Mouse (Mus musculus) spleen, postnatal 10 days (tissue): Measurements from ENCODE around the gene Taf1c.
A peak's percentile ranks its signal among the peaks of the same experiment; 100 is the strongest.

Source experiments
- DNase-seq, 2 experiments: peaks; one replicate each; pipeline ENCODE4 v3.0.0; 2021 to 2022; ENCODE audit warnings: low spot score in 2 of 2

The Taf1c gene

GRCm38 (mm10) chr8:119572411-119572810, 32.6 kb downstream of the Taf1c start:
- no peak for DNase-seq

GRCm38 (mm10) chr8:119571135-119571534, 33.9 kb downstream of the Taf1c start:
- no peak for DNase-seq

- no peak for DNase-seq
Measured at GRCm38 (mm10) chr8:119569881-119570280, 35.1 kb downstream of the Taf1c start.

GRCm38 (mm10) chr8:119568951-119569350, 36.1 kb downstream of the Taf1c start:
- DNase-seq, result no peak

- no peak for DNase-seq
Measured at GRCm38 (mm10) chr8:119568251-119568650, 36.8 kb downstream of the Taf1c start.

- DNase-seq, result no peak
Measured at GRCm38 (mm10) chr8:119566367-119566766, 38.7 kb downstream of the Taf1c start.

- peak in 1 of 2 experiments; percentile 51 for DNase-seq
Measured at GRCm38 (mm10) chr8:119563849-119564251, 41.2 kb downstream of the Taf1c start.

- no peak for DNase-seq
Measured at GRCm38 (mm10) chr8:119559402-119559720, 45.7 kb downstream of the Taf1c start.

- peak; percentile 96 to 98 for DNase-seq
Measured at GRCm38 (mm10) chr8:119558603-119559401, 46.2 kb downstream of the Taf1c start, which contains the start of gene Mbtps1. Mbtps1 (minus strand) TSS chr8:119558735.

- DNase-seq, result peak in 1 of 2 experiments; percentile 85
Measured at GRCm38 (mm10) chr8:119557821-119558602, 47.0 kb downstream of the Taf1c start.

- no peak for DNase-seq
Measured at GRCm38 (mm10) chr8:119557132-119557531, 47.9 kb downstream of the Taf1c start.

- DNase-seq, result no peak
Measured at GRCm38 (mm10) chr8:119555861-119556260, 49.2 kb downstream of the Taf1c start.

- DNase-seq, result no peak
Measured at GRCm38 (mm10) chr8:119552967-119553366, 52.1 kb downstream of the Taf1c start.

GRCm38 (mm10) chr8:119548560-119549113, 56.4 kb downstream of the Taf1c start:
- no peak for DNase-seq
